Mouse (Mus musculus): Measurements from ENCODE around the gene Tldc2.

The Tldc2 gene

DNA sequence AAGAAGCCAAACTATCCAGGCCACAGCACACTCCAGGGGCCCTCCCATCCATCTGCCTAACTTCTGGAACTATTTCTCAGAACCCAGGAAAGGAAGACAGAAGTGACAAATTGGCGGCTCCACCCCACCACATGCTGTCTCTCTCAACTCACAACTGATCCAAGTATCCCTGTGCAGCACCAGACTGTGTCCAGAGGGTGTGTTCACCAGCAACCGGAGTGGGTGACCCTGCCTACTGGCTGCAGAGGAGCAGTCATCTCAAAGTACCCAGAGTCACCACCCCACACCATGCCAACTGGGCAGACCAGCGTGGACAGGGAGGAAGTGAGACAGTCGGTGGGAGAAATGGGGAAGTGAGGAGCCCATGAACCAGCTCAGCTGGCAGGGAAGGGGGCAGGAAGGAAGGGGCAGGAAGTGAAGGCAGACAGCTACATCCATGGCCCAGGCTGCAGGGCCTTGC lies 23.6 kb upstream of the Tldc2 start:
- no peak for DNase-seq (ENCODE audit: low spot score)

- DNase-seq (ENCODE audit: low spot score) = no peak
Observed at GRCm38 (mm10) chr2:157064136-157064535, 22.7 kb upstream of the Tldc2 start.

DNA sequence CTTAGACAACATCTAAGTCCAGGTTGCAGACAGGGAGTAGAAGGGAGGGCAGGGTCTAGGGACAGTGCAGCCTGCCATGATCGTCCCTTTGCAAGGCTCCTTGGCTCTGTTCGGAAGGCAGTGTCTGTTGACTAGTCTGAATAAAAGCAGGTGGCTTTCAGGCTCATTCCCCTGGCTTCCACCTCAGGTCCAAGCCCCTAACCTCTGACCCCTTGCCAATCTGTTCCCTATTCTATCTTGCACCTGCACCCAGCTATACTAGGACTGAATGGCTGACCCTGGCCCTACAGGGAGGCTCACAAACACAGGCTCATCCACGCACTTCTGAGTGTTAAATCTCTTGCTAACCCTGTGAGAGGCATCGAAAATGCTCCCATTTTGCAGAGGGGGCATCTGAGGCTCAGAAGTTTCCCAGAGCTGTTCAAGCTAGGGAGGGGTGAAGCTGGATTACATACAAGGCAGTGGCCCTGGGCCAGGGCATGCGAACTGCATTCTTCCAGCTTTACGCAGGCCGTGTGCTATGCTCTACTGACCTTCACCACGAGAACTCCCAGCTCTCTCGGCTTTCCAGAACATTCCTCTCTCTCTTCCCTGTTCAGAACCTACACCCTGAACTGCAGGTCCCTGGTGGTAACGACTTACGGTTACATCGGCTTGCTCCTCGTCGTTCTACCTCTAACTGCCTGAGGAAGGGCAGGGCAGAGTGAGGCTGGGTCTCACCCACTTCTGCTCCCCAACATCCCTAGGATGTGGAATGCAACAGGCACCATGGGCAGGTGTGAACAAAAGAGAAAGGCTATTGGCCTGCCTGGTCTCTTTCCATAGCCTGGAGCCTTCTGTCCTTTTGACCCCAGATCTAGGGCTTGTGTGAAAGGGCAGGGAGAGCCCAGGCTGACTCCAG lies 21.6 kb upstream of the Tldc2 start:
- no peak for DNase-seq (ENCODE audit: low spot score)

- no peak for DNase-seq (ENCODE audit: low spot score)
Observed at GRCm38 (mm10) chr2:157065879-157066226, 21.0 kb upstream of the Tldc2 start.

DNA sequence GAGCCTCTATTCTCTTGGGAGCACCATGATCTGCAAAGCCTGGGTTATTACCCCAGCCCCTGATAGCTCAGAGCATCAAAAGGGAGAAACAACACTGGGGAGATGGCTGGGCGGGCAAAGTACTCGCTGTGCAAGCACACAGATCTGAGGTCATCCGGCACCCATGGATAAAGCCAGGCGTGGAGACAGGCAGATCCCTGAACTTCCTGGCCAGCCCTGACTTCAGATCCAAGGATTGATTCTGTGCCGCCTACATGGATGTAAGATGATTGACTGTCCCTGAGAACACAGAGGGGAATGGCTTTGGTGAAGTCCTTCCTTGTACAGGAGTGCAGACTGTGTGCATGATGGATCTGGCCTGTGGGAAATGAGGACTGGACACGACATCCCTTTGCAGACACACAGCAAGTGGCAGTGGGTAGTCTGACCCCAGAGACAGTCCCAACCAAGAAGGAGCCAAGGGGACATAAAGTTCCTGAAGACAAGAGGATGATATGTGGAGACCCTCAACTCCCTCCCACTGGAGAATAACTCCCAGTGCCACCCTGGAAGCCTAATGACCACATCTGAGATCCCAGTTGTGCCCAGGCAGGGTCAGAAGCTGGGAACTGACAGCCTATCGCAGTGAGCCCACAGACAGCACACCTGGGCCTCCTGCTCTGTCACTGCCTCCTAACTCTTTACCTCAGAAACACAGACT lies 20.0 kb upstream of the Tldc2 start:
- DNase-seq (ENCODE audit: low spot score) = no peak

DNA sequence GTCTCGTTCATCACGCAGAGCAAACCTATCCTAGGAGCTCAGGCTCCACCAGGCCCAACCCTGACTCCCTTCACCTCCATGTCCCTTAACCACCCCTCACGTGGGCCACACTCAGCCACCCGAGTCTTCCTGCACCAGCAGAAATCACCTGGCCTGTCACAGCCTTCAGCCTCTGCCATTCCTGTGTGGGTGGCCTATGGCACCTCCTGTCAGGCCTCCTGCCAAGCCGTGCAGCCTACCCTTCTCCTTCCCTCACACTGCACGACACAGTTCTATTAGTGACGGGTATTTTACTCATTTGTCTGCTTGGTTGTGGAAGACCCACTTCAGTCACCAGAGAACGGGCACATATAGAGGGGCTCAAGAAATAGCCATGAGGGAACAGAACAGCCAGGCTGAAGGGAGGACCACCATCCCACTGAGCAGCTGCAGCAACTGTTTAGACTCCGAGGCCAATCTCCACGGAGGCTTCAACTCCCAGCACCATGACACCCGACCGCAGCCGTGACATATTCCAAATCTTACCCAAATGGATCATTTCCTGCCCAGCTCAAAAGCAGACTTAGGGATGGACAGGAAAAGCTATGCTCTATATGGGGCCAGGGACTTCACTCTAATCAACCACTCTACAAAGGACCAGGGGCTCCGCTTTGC lies 18.0 kb upstream of the Tldc2 start:
- DNase-seq (ENCODE audit: low spot score) = no peak

GRCm38 (mm10) chr2:157069355-157069735 lies 17.5 kb upstream of the Tldc2 start:
- no peak for DNase-seq (ENCODE audit: low spot score)

DNA sequence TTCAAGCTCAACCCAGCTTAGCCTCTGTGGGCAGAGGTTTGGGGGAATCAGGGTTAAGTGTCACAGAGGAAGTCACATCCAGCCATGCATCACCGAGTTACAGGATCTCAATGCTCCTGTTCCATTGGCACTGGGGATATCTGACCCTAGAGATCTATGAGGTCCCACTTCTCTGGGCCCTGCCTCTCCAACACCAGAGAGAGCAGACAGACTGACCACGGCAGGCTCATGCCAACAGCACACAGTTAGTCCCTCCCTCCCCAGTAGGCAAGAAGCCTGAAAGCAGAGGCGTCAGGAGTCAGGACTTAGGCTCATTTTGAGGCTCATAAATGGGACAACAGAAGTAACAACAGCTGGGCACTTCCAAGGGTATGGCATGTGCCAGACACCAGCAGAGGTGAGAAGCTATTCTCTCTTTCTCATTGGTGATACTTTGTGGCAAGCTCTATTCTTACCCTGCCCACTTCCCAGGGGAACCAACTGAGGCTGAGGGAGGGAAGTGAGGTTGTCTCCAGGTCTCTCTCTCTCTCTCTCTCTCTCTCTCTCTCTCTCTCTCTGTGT lies 17.0 kb upstream of the Tldc2 start:
- DNase-seq (ENCODE audit: low spot score) = no peak

GRCm38 (mm10) chr2:157070365-157070764 lies 16.5 kb upstream of the Tldc2 start:
- DNase-seq (ENCODE audit: low spot score) = no peak

- no peak for DNase-seq (ENCODE audit: low spot score)
Observed at GRCm38 (mm10) chr2:157071556-157071955, 15.3 kb upstream of the Tldc2 start.

- no peak for DNase-seq (ENCODE audit: low spot score)
Observed at GRCm38 (mm10) chr2:157072316-157072990, 14.4 kb upstream of the Tldc2 start.

DNA sequence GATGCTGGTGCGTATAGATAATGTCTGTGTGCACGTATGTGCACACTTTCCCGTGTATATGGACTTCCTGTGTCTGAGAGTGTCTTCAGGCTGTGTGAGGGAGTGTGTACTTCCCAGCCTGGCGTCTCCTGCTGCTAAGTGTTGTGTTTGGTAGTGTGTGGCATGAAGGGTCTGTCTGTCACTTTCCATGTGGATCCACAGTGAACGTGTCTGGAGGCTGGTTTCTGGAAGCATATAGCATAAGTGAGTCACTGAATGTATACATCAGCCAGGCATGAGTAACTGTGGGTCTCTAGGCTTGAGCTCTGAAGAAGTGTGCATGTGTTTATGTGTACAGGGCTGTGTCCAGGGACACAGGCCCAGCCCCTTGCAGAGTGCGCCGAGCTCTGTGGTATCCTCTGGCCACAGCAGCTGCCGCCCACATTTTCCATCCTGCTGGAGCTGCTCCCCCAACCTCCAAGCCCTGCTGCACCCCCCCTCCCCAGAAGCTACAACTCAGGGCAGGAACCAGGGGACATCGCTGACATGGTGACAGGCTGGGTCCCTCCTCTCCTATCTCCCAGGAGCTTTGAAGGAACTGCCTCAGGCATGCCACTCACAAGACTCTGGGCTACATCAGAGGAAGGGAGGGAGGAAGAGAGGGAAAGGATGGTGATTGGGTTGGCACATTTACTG lies 13.3 kb upstream of the Tldc2 start:
- DNase-seq (ENCODE audit: low spot score) = no peak

DNA sequence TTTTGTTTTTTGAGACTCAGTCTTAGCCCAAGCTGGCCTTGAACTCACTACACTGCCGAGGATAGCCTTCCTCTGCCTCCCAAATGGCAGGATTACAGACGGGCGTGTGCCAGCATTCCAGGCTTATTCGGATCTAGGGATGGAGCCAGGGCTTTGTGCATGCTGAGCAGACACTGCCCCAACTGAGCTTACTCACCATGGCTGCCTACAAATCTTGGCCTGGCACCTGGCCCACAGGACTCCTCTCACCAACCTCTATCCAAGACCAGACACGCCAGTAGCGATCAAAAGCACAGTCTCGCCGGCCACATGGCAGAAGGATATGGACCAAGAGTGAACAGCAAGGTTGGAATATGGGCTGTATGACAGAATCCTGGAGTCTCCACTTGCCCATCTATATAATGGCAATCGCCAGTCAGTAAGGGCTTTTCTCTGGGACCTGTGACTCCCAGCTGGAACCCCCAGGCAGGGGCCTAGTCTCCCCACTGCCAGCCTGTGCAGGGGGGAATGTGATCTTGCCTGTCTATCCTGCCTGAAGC lies 12.6 kb upstream of the Tldc2 start:
- DNase-seq (ENCODE audit: low spot score) = no peak

DNA sequence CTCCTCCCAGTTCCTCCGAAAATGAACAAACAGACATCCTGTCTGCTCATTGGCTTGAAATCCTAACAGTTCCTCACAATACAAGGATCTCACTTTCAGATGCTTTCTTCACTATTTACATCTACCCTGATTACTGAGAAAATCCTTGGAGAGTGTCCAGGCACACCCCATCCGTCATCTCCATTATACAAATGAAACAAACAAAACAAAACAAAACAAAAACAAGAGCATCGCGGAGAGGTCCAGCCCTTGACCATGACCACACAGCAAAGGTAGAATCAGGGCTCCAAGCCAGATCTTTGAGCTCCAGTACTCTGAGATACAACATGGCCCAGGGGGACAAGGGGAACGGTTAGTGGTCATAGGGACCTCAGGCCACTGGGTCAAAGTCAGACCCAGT lies 12.1 kb upstream of the Tldc2 start:
- DNase-seq (ENCODE audit: low spot score) = no peak

DNA sequence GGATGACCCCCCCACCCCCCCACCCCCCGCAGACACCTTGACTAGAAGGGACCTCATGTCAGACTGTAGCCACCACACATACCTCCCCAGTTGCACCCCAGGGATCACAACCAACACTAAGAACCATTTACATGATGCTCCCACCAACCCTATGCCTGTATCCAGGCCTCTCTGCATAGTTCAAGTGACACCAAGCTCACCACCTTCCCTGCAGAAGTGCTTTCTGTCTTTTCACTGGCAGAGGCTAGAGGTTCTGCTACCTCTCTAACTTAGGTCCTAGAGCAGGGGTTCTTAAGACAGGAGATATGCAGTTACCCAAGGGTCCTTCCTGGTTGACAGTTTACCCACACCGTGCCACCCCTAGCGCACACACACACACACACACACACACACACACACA lies 11.6 kb upstream of the Tldc2 start:
- DNase-seq (ENCODE audit: low spot score) = no peak

GRCm38 (mm10) chr2:157075685-157076084 lies 11.2 kb upstream of the Tldc2 start:
- DNase-seq (ENCODE audit: low spot score) = no peak

DNA sequence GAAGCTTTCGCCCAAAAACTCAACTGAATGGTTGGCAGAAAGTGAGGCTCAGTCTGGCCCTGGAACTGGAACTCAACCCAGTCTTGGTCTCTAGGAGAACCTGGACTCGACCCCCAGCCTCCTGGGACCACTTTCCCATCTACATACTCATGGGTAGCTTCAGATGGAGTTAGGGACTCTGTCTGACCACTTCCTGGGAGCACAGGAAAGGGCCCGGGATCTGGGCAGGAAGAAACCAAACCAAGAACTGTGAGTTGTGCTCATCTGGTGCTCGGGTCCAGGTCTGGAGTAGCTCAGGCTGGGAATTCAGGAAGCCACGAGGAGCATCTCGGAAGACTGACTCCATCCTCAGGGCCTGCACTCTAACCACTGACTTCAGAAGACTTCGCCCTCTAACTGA lies 10.3 kb upstream of the Tldc2 start:
- no peak for DNase-seq (ENCODE audit: low spot score)

- no peak for DNase-seq (ENCODE audit: low spot score)
Observed at GRCm38 (mm10) chr2:157077160-157077559, 9.7 kb upstream of the Tldc2 start.

- DNase-seq (ENCODE audit: low spot score) = no peak
Observed at GRCm38 (mm10) chr2:157077641-157078058, 9.2 kb upstream of the Tldc2 start.

DNA sequence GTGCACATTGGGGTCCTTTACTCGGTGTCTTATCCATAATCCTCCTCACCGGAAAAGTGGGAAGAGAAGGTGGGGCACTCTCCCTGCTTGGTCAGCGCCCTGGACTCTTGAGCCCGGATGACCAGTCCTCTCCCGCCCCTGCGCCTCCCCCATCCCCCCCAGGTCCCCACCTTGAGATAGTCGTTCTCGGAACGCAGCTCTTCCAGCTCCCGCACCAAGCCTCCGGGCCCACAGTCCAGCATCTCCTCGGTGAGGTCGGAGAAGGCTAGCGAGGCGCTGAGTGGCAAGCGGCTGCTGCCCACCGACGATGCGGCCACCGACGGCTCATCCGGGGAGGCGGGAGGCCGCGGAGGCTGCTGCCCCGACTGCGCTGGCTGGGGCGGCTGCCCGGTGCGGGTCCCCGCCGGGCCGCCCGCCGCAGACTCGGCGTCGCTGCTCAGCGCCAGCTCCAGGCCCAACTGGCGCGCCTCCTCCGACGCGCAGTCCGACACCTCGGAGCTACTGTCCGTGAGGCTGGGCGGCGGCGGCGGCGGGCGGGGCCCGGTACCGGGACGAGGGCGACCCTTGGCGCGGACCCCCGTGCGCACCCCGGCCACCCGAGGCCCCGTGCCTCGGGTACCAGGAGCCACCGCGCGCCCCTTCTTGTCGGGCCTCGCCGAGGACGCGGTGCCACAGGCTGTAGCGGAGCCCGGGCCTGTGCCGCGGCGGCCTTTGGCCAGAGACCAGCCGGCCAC lies 8.6 kb upstream of the Tldc2 start:
- no peak for DNase-seq (ENCODE audit: low spot score)

All from layer of hippocampus, adult 9-10 months (tissue).